Mouse (Mus musculus): ENCODE measurements around the gene Arl3. TPM values are rescaled to one million over a fixed set of nuclear protein-coding genes. Genes with fewer than 3 reads are reported as not detected.

Gene Arl3
- total RNA-seq, 2 experiments from 2014 or later: 47.2 to 54.9 TPM

Other genes starting within 250 kb of the Arl3 start
- 10 to 100 TPM; 19.0 to 22.6 TPM for gene Psd, start 246.0 kb downstream of the Arl3 start, total RNA-seq (2021)
- gene Fbxl15, start 245.0 kb downstream of the Arl3 start, total RNA-seq (2021): 10 to 100 TPM in 1 of 2 experiments, 1 to 10 TPM in 1; 9.6 to 10.4 TPM
- 100 to 1,000 TPM; 106 to 112 TPM for gene Cuedc2, start 234.5 kb downstream of the Arl3 start, total RNA-seq (2021)
- gene Mfsd13a, start 232.1 kb downstream of the Arl3 start, total RNA-seq (2021): 1 to 10 TPM; 4.8 to 5.7 TPM
- 1 to 10 TPM in 1 of 2 experiments, under 1 TPM in 1; 0.73 to 1.6 TPM for gene 2310034G01Rik, start 222.9 kb downstream of the Arl3 start, total RNA-seq (2021)
- gene Actr1a, start 177.4 kb downstream of the Arl3 start, total RNA-seq (2021): 100 to 1,000 TPM in 1 of 2 experiments, 10 to 100 TPM in 1; 95.3 to 110 TPM
- gene Sufu, start 176.3 kb downstream of the Arl3 start, total RNA-seq (2021): 10 to 100 TPM; 30.5 to 34.6 TPM
- gene Trim8, start 71.5 kb downstream of the Arl3 start, total RNA-seq (2021): 10 to 100 TPM; 60.5 to 70.3 TPM
- 10 to 100 TPM; 13.1 to 18.4 TPM for gene Sfxn2, start 167 bp upstream of the Arl3 start, total RNA-seq (2021)
- gene Wbp1l, start 25.9 kb upstream of the Arl3 start, total RNA-seq (2021): 100 to 1,000 TPM; 180 to 182 TPM
- 1 to 10 TPM; 1.1 to 1.4 TPM for gene Cyp17a1, start 100.0 kb upstream of the Arl3 start, total RNA-seq (2021)
- 10 to 100 TPM; 16.2 to 20.9 TPM for gene Borcs7, start 116.7 kb upstream of the Arl3 start, total RNA-seq (2021)
- 10 to 100 TPM; 64.6 to 73.2 TPM for gene As3mt, start 134.3 kb upstream of the Arl3 start, total RNA-seq (2021)
- 10 to 100 TPM; 13.9 to 15.0 TPM for gene Cnnm2, start 188.4 kb upstream of the Arl3 start, total RNA-seq (2021)

Data from adrenal gland, postnatal 4 days (tissue).